Mouse (Mus musculus) urinary bladder, postnatal 25 days (tissue): ENCODE measurements at regions not wholly inside any gene's neighbourhood (a gene's known extent, or its start where the extent isn't known, plus 50 kb on each side); places are given as distances from the start of the nearest gene placed in this dataset.

Experiments used
- DNase-seq: peaks from one replicate; pipeline ENCODE4 v3.0.0; 2022; ENCODE audit warnings: low spot score

DNA sequence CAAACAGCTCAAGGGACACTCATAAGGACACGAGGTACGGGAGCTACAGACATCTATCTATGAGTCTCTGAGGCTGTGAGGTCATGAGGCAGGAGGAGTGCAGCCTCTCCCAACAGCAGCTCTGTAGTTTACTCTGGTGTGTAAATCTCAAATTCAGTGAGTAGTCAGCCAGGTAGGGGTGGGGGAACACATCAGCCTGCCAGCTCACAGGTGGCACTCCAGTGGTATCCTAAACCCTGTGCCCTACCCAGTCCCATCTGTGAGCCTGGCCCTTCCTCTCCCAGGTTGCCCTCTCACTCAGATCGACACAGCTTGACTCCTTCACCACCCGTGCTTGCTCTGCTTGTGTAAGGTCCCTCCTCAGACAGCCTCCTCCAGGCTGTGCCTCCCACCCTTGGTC is 202.2 kb downstream of the Sipa1l2 start:
- DNase-seq: no peak

DNA sequence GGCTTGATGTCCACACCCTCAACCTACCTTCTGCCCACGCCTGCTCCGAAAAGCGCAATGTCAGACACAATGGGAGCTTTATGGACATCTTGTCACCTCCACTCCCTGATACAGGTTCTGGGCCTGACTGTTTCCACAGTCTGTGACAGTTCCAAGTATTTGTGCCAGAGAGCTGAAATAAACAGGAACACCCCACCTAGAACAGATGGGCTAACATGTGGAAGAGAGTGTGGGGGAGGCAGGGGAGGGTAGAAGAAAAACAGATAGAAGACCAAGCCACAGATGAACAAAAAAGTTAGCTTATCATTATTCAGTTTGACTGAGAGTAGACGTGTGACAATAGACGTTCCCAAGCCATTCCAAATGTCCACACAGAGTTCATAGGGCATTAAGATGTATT is 204.6 kb downstream of the Sipa1l2 start:
- no peak for DNase-seq

DNA sequence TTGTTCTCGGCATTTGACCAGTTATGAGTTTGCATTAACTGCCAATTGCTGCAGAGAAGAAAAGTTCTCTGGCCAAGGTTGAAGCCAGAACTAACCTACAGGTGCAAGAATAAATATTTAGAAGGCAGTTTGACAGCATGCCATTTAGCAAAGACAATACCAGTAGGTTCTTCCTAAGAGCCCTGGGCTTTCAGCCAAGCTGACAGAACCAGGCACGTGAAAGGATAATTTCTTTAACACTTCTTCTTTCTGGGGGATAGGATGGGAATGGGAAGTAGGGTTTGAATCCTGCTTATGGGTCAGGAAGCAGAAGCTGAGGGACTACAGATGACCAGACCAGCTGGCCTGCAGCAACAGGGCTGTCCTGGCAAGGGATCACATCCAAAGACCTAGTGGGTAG is 210.2 kb downstream of the Sipa1l2 start:
- no peak for DNase-seq

DNA sequence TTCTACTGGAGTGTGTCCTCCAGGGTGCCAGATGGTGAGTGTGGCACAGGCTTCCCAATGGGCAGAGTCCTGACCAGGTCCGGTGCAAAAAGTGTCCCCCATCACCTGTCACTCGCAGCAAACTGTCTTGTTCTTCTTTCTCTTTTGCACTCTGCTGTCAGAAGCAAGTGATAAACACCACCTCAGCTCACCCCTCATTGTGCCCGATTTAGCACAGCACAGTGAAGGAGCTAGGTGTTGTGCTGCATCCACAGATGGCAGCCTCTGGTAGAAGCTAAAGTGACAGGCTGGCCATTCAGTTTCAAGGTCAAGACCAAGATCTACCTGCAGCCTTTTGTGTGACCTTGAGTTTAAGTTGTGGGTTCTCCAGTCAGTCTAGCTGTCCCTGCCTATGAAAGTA is 211.8 kb downstream of the Sipa1l2 start:
- DNase-seq: no peak

DNA sequence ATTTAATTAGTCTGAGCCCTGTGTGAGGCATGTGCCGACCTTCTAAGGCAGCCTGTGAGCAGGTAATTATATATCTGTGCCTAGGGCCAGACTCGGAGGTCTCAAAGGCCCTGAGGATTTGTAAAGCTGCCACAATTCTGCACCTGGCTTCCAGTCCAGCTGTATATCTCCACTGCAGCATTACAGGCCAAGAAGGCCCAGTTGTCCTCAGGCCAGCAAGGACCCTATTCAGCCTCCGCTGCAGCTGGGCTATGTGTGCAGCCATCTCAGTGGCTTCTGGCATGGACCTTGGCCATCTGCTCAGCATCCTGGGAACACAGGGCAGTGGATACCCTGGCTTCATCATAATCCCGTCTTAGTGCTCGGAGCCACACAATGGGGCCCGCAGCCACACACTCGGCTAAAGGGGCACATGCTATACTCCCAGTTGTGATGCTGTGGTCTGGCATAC is 214.5 kb downstream of the Sipa1l2 start:
- DNase-seq: no peak

DNA sequence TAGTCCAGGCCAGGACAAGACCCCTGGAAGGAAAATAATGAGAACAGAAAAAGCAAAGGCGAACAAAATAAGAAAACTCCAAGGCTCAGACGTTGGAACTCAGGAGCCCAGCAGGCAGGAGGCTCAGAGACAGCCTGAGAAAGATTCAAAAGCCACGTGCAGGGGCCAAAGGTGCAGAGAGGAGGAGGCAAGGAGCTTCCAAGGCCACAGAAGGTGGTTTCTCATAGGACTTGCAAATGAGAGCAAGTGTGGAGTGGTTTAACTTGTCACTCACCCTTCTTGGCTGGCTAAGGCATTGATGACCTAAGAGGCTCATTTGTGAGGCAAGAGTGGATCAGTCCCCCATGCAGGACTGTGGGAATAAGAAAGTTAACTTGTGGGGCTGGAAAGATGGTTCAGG is 217.3 kb downstream of the Sipa1l2 start:
- DNase-seq: no peak

DNA sequence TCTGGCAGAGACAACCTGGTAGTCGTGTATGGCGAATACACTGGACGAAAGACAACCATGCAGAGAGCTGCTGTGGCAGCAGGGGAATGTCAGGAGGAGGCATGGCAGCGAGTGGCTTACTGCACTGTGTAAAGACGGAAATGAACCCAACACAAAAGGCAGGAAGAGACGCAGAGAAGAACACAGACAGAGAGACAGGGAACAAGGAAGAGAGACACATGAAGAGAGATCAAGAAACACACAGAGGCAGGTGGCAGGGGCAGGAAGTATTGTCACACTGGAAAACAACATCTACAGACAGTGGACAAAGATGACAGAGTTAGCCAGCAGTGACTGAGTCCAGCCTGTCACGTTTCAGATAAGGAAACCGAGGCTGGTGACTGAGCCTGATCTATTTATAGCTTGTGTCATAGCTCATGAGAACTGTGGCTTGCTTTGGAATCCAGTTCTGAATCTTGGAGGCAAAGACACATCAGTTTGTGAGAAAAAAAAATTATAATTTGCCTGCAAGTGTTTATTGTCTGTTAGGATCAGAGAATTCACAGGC is 218.0 kb downstream of the Sipa1l2 start:
- no peak for DNase-seq

DNA sequence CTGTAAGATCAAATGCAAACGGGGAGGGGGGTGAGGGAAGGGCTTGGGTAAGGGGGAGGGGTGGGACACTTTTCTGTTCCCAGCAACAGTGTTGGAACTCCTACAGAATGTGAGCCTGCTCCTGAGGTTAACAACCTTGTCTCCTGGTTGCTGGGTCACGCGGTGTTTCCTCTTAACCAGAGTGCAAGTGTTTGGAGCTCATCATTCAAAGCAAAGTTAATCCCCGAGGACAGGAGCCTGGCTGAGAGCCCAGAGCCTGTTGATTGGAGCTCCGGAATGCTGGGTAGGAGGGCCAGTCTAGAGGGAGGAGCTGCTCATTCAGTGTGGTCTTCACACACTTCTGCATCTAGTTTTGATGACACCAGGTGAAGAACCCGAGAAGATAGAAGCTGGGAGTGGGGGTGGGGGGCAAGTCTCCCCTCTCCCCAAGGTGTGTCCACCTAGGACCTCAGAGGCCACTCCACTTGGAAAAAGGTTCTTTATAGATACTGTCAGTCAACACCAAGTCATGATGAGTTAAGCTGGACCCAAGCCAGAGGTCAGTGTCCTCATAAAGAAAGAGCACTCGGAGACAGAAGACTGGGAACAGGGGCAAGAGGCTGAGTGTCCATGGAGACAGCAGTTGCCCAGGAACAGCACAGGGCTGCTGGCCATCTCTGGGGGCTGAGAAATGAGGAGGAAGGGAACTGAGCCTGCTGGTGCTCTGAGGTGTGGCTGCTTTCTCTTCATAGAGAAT is 220.2 kb downstream of the Sipa1l2 start:
- DNase-seq: peak; percentile 33

DNA sequence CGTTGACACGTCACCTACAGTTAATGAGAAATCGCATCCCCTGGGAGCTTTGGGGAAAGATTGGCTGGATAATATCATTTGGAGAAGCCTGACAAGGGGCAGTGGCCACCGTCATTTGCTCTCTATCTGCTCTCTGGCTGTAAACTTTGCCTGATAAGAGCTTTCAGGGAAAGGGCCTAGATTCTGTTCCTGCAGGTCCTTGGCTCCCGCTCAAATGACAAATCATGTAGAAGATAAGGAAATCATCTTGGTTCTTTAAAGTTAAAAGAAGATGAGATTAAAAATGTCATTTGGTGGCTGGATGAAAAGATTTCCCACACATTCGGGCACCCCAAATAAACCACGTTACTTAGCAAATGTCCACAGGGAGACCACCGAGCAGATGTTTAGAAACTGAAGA is 223.4 kb downstream of the Sipa1l2 start:
- DNase-seq: no peak

DNA sequence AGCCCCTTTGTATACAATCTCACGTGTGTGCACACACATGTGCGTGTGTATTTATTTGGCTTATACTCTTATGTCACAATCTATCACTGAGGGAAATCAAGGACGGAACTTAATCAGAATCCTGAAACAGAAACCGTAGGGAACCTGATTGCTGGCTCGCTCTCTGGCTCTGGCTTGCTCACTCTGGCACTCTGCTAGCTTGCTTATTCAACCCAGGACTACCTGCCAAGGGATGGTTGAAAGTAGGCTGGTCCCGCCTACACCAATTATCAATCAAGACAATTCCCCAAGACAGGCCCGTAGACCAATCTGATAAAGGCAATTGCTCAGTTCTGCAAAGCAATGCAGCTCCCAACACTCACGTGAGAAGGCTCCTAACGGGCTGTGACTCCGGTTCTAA is 224.0 kb downstream of the Sipa1l2 start:
- no peak for DNase-seq

DNA sequence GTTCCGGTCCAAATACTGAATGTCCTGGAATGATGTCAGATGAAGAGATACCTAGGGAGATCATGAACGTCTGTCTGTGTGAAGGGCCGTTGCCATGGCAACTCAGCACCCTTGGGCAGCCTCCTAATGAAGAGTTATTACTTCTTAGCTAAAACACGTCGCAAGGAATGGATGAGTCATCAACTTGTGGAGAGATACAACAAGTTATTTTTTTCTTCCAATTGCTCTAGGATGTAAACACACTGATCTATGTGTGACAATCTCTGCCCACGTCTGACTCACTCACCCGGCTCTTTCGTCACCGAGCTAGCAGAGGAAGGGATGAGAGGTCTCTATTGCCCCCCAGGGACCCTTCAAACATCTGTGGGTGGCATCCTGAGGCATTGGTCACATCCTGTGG is 225.7 kb downstream of the Sipa1l2 start:
- no peak for DNase-seq

DNA sequence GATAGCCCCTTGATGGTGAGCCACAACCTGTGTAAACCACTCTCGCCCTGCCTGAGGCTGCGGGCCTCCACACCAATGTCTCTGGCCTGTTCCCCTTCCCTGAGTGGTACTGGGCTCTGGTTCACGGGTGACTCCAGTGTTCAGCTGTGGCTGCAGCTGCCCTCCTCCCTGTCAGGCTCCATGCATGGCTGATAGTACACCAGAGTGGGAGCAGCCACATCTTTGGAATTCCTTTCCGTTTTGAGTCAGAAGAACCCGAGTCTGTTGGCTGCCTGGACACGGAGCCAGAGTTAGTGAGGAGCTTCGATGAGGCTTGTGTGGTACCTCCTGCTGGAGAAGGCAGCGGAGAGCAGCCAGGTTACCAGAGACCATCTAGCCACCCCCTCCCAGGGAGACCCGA is 227.1 kb downstream of the Sipa1l2 start:
- no peak for DNase-seq

DNA sequence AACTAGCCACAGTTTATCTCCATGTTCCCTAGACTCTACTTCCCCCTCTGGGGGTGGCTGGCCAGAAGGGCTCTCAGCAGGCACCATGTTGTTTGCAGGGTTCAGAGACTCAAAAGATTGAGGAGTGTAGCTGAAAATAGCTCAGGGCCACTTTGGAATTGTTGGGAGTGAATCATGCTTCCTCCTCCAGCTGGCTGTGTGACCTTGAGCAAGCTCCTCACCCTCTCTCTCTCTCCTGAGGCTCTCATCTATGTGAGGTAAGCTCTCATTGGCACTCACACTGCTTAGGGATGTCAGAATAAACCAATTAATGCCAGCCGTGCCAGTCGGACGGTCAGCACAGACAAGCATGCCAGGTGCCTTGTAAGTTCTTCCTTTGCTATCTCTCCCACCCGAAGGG is 228.0 kb downstream of the Sipa1l2 start:
- no peak for DNase-seq

DNA sequence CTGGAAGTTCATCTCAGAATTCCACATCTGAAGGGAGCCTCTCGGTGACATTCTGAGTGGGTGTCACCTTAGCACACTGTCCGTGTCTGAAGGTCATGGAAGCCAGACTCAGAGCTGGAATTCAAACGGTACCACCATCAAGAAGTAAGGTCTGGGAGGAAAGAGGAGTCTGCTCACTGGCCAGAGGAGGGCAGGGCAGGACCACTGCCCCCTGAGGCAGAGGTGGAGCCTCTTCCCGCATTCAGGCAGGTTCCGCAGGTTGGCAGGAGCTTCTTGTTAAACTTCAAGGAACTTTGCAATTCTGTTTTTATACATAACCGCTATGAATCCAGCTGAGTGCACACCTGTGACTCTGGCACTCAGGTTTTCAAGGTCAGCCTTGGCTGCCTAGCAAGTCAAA is 231.4 kb downstream of the Sipa1l2 start:
- no peak for DNase-seq

DNA sequence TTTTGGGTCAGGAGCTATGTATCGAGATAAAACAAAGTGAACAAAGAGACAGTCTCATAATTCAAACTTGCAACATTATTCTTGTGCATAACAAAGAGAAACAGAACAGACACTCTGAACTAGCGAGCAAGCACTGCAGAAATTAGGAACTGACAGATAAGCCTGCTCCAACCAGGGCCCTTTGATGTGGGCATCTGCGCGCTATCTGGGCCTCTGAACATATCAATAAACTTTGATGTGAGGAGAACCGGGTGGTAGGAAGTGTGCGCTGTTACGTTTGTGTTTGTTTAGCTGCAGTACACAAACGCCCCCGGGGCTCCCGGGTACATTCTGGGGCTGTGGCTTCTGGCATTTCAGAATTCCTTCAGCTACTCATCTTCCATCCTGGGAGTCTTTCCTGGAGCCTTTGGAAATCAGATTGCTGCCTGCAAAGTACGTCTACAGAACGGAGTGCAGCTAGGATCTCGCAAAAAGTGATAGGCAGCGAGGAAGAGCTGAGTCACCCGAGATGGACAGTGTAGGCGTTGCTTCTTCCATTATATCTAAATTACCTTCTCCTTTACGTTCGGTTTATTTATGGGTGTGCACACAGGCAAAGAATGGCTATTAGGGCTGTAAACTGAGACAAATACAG is 232.0 kb downstream of the Sipa1l2 start:
- DNase-seq: no peak

DNA sequence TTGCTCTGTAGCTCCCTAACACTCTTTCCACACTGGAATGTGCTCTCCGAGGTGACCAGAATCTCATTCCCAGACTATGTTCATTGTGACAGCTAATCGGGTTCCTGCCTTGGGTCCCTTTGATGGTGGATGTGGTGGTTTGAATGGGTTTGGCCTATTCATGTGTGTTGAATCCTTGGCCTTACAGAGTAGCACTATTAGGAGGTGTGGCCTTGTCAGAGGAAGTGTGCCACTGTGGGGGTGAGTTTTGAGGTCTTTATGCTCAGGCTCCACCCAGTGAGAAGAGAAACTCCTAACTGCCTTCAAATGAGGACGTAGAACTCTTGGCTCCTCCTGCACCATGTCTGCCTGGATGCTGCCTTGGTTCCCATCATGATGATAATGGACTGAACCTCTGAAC is 232.8 kb downstream of the Sipa1l2 start:
- DNase-seq: no peak

DNA sequence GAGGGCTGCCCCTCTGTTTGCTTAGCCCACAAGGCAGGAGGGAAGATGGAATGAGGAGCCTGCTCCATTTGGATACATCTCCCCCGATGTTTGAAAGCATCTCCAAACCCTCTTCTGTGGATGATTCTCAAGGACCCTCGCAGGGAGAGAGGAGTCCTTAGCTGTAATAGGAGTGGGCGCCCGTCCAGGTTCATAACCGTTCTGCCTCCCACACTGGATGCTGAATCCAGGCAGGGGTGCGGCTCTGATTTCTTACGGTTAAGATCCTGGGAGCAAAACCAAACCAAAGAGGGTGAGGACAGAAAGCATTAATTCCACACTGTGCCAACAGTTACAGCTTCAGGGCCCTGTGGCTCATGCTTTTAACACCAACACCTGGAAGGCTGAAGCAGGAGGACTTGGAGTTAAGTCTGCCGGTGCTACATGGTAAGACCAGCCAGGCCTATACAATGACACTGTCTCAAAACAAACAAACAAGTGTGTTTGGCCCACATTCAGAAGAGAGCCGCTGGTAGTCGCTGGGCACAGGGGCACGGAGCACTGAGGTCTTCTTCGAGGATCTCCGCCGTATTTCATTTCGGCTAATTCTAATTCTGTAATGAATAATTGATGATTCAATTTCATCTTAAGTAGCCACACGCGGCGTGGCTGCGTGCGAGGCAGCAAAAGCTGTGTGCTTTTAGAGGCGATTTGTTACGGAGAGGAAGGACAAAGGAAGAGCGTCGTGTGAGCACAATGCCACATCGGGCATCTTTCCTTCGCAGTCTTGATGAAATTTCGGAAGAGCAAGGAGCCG is 233.8 kb downstream of the Sipa1l2 start:
- DNase-seq: no peak

DNA sequence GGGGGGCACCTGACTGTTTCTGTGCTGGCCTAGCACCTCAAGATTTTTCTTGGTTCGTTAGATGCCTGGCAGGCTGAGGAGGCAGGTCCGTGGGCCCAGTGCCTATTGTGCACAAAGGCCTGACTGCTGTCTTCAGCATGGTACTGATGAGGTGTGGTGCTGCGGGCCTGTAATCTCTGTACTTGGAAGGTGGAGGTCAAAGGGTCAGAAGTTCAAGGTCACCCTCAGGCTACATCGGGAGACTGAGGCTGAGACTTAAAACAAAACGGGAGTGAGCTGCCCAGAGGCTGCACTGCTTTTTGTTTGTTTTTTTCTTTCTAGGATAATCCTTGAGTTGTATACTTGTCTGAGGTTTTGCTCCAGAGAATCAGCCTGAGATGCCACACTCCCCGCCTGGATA is 234.4 kb downstream of the Sipa1l2 start:
- no peak for DNase-seq

DNA sequence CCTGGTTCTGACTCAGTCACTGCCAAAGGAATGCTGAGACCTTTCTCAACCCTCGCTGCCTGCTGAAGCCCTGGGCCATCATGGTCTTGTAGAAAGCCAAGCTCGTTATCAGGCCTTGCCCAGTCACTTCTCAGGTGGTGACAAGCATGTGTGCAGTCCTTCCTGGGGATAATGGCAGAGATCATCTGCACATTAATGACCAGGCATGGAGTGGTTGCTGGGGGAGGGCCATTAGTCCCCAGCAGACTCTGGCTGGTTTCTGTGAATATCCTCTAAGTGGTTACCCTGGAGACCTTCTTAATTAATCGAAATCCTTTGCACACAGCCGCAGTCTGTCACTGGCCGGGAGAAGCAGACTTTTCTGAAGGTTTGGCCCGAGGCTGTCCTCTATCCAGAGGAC is 239.0 kb downstream of the Sipa1l2 start:
- no peak for DNase-seq

DNA sequence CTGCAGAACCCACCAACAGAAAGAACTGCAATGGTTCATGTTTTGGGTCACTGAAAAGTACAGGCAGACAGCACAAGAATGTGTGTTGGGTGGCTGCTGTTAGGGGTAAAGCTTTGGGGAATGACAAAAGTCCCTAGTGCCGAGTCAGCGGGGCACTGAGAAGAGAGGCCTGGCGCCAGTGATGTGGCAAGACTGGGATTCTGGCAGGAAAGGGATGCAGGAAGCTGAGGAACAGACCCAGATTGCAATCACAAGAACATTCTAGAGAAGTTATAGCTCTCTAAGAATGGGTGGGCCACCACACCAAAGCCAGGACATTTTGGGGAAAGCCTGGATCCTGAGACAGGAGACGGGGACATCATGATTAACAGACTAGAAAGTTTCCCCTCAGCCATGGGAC is 241.0 kb downstream of the Sipa1l2 start:
- DNase-seq: no peak

DNA sequence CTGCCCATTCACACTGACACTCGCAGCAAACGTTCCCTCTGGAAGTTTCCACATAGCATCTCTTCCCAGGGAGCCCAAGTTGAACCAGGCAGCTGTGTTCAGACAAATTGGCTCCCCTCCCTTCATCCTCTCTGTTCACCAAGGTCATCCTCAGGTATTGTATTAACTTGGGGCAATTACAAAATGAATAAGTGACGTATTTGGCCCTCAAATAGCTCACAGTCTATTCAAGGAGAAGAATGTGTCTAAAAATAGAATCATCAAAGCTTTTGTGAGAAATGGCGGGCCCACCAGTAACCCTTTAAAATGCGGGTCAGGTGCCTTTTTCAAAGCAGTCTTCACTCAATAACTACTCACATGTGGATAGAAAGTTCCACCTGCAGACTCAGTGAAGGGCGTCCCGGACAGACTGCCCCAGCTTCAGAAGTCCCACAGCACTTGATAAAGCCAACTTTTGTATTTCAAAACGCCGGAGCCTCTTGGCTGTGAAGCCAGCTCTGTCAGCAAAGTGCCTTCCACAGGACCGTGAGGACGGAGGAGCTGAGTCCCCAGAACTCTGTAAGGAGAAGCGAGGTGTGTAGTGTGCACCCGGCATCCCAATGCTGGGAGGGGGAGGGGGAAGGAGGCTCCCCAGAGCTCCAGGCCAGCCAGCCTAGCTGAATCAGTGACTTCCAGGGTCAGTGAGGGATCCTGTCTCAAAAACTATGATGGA is 241.9 kb downstream of the Sipa1l2 start:
- DNase-seq: no peak

DNA sequence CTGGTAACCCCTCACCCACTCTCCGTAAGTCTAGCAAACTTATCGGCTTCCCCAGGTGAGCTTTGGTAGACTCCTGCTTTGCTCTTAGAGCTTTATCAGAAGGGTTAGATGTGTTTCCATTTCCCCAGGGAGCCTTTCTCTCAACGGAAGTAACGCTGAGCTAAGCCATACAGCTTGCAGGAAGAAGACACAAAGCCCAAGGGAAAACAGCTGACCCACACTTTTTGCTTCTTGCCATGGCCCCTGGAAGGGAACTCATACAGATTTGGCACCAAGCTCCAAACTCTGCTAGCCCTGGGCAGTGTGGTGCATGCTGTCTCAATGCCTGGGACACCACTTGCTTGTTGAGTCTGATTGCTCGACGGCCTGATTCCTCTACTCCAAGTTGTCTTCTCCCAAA is 242.6 kb downstream of the Sipa1l2 start:
- no peak for DNase-seq
